Mouse (Mus musculus) kidney, embryonic 14.5 days (tissue): ENCODE data around the gene Ptprg. TPM values are rescaled to one million over a fixed set of nuclear protein-coding genes. Genes with fewer than 3 reads are reported as not detected.

Experiments
- ATAC-seq: fragments of 200-750 bp; cut with Nextera tagmentation; 2 replicates; pipeline ENCODE4 v1.8.0; 2017; ENCODE audit warnings: moderate number of reproducible peaks, mild to moderate bottlenecking, moderate TSS enrichment, moderate library complexity; ENCODE audit not compliant: low FRiP score, low TSS enrichment
- H3K27ac ChIP-seq: fragments of 300-500 bp; sonication (generic); 2 replicates; pipeline ENCODE4 v1.5.1; 2014; ENCODE audit warnings: low read depth, mild to moderate bottlenecking, low read length, moderate library complexity, mixed read lengths
- H3K27me3 ChIP-seq: fragments of 300-500 bp; sonication (generic); 2 replicates; pipeline ENCODE4 v1.6.1; 2014; ENCODE audit warnings: mild to moderate bottlenecking, low read length; ENCODE audit not compliant: control insufficient read depth, insufficient read depth
- H3K36me3 ChIP-seq: fragments of 300-500 bp; sonication (generic); 2 replicates; pipeline ENCODE4 v1.6.1; 2014; ENCODE audit warnings: low read length, mixed read lengths; ENCODE audit not compliant: control insufficient read depth, insufficient read depth
- H3K4me1 ChIP-seq: fragments of 300-500 bp; sonication (generic); 2 replicates; pipeline ENCODE4 v1.6.1; 2014; ENCODE audit warnings: low read length, mixed read lengths; ENCODE audit not compliant: control insufficient read depth, insufficient read depth
- H3K4me2 ChIP-seq: fragments of 300-500 bp; sonication (generic); replicated peaks from 2 replicates; pipeline ENCODE4 v1.6.1; 2014; ENCODE audit warnings: low read depth, mild to moderate bottlenecking, low read length
- H3K4me3 ChIP-seq: fragments of 300-500 bp; sonication (generic); 2 replicates; pipeline ENCODE4 v1.5.1; 2014; ENCODE audit warnings: mild to moderate bottlenecking, low read length
- H3K9ac ChIP-seq: fragments of 300-500 bp; sonication (generic); 2 replicates; pipeline ENCODE4 v1.6.1; 2014; ENCODE audit warnings: low read depth, mild to moderate bottlenecking, low read length, moderate library complexity
- H3K9me3 ChIP-seq: fragments of 300-500 bp; sonication (generic); 2 replicates; pipeline ENCODE4 v1.6.1; 2016; ENCODE audit warnings: low read length; ENCODE audit not compliant: control insufficient read depth
- WGBS: fragments of 180-500 bp; shearing (Covaris S2); extraction: QIAGEN DNeasy Blood & Tissue Kit; methylation state at CpG from one replicate; pipeline ENCODE4 v1.1.7; 2014; 5-methylcytosine and 5-hydroxymethylcytosine counted together
- polyA plus RNA-seq: library from polyadenylated mRNA; unstranded; fragments of >200 nt; fragmentation: Nextera tagmentation; extraction: Ambion mirVana; gene quantifications from 2 replicates; pipeline ENCODE4 v1.2.1, GENCODE M21; 2014

The Ptprg gene
- polyA plus RNA-seq, 1 experiment from 2014 or later, result 44.3 TPM

DNA sequence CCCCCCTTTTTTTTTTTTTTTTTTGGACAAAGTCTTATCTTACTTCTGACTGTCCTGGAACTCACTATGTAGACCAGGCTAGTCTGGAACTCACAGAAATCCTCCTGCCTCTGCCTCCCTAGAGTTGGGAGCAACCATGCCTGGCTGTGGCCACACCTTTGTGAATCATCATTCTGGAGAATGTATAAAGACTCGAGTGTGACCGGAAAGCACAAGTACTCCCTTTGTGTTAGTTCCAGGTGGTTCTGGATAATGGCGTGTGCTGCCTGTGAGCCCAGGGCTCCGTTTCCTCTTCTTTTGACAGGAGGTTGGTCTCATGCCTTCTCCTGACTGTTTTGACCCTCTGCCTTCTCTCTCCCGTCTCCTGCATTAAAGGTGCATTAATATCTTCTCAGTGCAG, 41.0 kb downstream of the Ptprg start:
- Histone ChIP-seq H3K36me3 (no peaks in the 10 kb centered on the region), H3K27me3 (no peaks in the 10 kb centered on the region), H3K4me1 (0 out of 2 replicates have a peak, but pooled peaks cover 5% of the 10 kb centered on the region), H3K27ac (no peak overlapping the region), H3K4me3 (no peak overlapping the region), H3K9ac (no peak overlapping the region), H3K4me2 (no peak overlapping the region), H3K9me3 (no peaks in the 10 kb centered on the region)
- ATAC-seq, result no peak
- WGBS, result 81% methylated on average over 5 of the region's 5 CpGs

DNA sequence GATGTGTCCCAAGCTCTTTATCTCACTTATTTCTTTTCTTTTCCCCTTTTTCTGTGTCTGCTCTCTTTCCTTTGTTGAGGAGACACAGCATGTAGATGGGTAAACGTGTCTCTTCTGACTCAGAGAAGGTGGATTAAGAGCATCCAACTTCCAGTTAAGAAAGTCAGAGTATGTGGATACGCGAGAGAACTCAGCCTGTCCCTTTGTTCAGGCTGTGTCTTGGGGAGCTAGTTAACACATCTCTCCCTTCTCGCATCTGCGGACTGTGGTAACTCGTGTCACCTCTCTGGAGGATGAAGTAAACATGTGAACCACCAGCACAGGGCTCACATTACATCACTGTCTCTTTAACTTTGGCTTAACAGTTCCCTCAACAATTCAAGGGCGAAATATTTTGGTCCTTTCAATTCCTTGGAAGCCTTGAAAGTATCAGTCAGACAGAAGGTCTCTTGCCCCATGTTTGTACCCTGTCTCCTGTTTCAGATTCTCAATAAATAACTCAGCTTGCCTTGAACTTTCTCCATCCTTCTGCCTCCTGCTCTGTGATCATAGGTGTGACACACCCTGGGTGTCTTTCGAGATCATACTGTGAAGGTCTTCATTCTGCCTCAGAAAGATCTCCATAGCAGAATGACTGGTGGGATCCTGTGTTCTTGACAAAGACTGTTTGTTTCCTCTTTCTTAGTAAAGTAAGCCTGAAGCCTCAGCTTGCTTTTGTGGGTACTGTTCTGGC, 51.0 kb downstream of the Ptprg start:
- 0 out of 2 replicates have a peak, but pooled peaks have one; percentile 28 for ATAC-seq

DNA sequence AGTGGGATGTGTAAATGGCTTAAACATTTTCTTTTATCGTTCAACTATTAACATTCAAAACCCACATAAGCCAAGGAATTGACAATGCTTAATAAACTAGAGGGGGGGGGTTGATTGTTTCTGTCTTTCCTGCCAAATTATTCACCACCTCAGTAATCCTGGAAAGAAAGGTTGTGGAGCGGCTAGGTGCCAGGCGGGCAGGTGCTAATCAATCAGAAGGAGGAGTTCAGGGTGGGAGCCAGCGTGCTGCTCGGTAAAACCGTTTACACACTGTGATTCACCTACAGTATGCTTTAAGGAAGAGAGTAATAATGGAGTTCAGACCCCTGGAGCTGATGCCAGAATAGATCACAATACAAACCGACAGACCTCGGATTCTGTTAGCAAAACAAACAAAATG, 55.0 kb downstream of the Ptprg start:
- Histone ChIP-seq H3K27me3 (no peaks in the 10 kb centered on the region), H3K9me3 (no peaks in the 10 kb centered on the region), H3K27ac (no peak overlapping the region), H3K36me3 (no peaks in the 10 kb centered on the region), H3K9ac (no peak overlapping the region), H3K4me1 (0 out of 2 replicates have a peak, but pooled peaks cover 5% of the 10 kb centered on the region), H3K4me3 (no peak overlapping the region), H3K4me2 (no peak overlapping the region)
- WGBS, result 64% methylated on average over 8 of the region's 8 CpGs
- no peak for ATAC-seq

More for the DNA sequence above, 51.0 kb downstream of the Ptprg start:
- Histone ChIP-seq H3K27me3 (no peaks in the 10 kb centered on the region), H3K27ac (no peak overlapping the region), H3K9ac (no peak overlapping the region), H3K9me3 (no peaks in the 10 kb centered on the region), H3K4me2 (no peak overlapping the region), H3K4me1 (0 out of 2 replicates have a peak, but pooled peaks cover 5% of the 10 kb centered on the region), H3K4me3 (no peak overlapping the region), H3K36me3 (no peaks in the 10 kb centered on the region)
- WGBS, result 39% methylated on average over 8 of the region's 8 CpGs

DNA sequence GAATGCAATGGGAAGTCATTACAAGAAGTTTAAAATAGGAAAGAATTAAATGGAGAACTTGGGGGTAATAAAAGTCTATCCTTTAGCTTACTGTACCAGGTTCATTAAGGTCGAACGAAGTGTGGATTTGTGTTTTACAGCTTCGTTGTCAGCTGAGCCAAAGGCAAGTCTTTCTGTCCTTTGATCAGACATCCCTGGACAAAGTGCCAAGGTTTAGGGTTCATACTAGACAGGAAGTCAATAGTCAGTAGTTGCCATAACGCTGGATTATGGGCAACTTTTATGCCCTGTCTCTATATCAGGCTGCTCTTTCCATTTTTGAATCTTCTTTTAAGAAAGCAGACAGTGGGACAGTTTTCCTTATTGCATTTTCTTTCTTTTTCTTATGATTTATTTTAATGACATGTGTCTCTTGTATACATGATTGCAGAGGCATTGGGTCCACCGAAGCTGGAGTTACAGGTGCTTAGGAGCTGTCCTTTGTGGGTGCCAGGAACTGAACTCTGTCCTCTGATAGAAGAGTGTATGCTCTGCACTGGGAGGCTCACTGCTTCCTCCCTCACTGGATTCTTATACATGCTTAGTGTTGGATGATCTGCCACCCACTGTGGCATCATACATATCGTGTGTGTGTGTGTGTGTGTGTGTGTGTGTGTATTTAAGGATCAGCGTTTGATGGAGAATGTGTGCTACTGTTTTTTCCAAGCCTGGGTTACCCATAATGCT, 56.7 kb downstream of the Ptprg start:
- H3K27me3 ChIP-seq, result no peaks in the 10 kb centered on the region
- no peak for ATAC-seq
- no peaks in the 10 kb centered on the region for H3K4me1 ChIP-seq
- H3K9ac ChIP-seq, result no peak overlapping the region
- no peaks in the 10 kb centered on the region for H3K9me3 ChIP-seq
- no peaks in the 10 kb centered on the region for H3K36me3 ChIP-seq
- no peak overlapping the region for H3K4me2 ChIP-seq
- H3K4me3 ChIP-seq, result no peak overlapping the region
- no peak overlapping the region for H3K27ac ChIP-seq
- 86% methylated on average over 7 of the region's 7 CpGs for WGBS

DNA sequence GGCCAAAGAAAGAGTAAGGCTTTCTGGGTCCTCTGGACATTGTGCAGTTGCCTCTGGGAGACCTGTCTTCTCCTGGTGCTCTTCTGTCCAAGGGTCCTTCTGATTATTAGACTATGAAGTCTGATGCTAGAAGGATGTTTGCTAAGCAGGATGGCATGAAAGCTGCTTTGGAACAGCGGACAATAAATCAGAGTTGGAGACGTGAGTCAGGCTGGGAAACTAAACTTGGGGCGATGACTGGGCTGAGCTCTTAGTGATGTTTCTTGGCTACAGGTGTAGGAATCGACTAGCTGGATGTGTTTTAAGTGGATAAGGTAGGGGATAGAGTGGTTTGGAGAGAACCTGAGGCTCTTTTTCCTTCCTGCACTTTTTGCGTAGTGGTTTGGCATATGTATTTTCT, 59.1 kb downstream of the Ptprg start:
- Histone ChIP-seq H3K9ac (no peak overlapping the region), H3K4me2 (no peak overlapping the region), H3K27ac (no peak overlapping the region), H3K9me3 (no peaks in the 10 kb centered on the region), H3K4me3 (no peak overlapping the region), H3K36me3 (no peaks in the 10 kb centered on the region), H3K4me1 (no peaks in the 10 kb centered on the region), H3K27me3 (no peaks in the 10 kb centered on the region)
- ATAC-seq, result no peak
- 76% methylated on average over 5 of the region's 5 CpGs for WGBS

DNA sequence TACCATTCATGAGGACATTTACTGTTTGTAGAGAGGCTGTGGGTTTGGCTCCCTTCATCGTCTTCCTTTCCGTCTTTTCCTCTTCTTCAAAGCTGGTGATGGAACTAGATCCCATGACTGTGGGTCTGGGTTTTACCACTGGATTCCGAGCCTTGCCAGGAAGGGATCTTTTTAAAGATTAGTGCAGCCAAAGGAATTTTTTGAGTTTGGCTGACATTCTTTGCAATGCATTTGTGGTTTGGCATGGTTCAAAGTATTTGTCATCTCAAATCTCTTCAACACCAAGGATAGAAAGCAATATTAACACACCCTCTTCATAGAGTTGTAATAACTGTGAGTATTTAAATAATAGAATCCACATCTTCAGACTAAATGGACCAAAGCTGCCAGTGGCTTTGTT, 59.8 kb downstream of the Ptprg start:
- no peak overlapping the region for H3K27ac ChIP-seq
- H3K27me3 ChIP-seq, result no peaks in the 10 kb centered on the region
- no peaks in the 10 kb centered on the region for H3K4me1 ChIP-seq
- no peak overlapping the region for H3K4me2 ChIP-seq
- WGBS, result 88% methylated on average over 3 of the region's 3 CpGs
- no peaks in the 10 kb centered on the region for H3K9me3 ChIP-seq
- no peak overlapping the region for H3K4me3 ChIP-seq
- no peak for ATAC-seq
- H3K9ac ChIP-seq, result no peak overlapping the region
- no peaks in the 10 kb centered on the region for H3K36me3 ChIP-seq

DNA sequence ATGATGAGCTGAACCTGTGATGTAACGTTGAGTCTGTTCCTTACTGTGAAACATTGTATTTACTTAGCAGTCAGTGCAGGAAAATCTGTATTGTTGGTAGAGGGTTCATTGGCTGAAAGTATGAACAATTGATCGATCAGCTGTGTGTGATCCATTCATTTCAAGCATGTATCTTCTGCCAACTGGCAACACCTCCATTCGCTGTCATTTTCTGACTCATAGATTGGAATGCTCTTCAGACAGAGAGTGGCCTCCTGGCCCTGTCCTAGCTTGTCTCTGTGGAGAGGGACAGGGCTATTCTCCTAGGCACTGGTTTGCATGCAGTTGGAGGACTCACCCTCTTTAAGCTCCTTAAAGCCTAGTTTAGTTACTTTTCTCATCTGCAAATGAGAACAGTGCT, 62.4 kb downstream of the Ptprg start:
- no peaks in the 10 kb centered on the region for H3K36me3 ChIP-seq
- no peak for ATAC-seq
- H3K4me3 ChIP-seq, result no peak overlapping the region
- no peaks in the 10 kb centered on the region for H3K27me3 ChIP-seq
- H3K27ac ChIP-seq, result no peak overlapping the region
- no peaks in the 10 kb centered on the region for H3K9me3 ChIP-seq
- WGBS, result 70% methylated on average over 3 of the region's 3 CpGs
- peaks cover 2% of the 10 kb centered on the region for H3K4me1 ChIP-seq
- no peak overlapping the region for H3K4me2 ChIP-seq
- H3K9ac ChIP-seq, result no peak overlapping the region

DNA sequence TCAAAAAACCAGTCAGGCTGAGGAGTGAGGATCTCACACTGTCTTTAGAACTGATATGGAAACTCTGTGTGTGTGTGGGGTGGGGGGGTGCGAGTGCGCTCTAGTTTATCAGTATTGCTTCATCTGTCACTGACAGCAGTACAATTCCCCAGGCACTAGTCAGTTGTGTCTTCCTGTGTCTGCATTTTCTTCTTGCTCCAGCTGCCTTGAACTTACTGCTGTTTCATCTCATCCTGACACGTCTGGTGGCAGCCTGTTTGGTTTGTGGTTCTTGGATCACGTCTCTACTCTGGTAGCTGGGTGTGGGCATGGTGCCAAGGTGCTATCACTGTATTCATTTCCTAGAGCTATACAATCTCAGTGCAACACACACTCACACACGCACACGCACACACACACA, 64.0 kb downstream of the Ptprg start:
- Histone ChIP-seq H3K36me3 (no peaks in the 10 kb centered on the region), H3K27me3 (no peaks in the 10 kb centered on the region), H3K9ac (no peak overlapping the region), H3K4me1 (peaks cover 12% of the 10 kb centered on the region), H3K27ac (no peak overlapping the region), H3K4me3 (no peak overlapping the region), H3K4me2 (no peak overlapping the region), H3K9me3 (no peaks in the 10 kb centered on the region)
- ATAC-seq, result peak; percentile 59
- WGBS, result 56% methylated on average over 6 of the region's 6 CpGs

DNA sequence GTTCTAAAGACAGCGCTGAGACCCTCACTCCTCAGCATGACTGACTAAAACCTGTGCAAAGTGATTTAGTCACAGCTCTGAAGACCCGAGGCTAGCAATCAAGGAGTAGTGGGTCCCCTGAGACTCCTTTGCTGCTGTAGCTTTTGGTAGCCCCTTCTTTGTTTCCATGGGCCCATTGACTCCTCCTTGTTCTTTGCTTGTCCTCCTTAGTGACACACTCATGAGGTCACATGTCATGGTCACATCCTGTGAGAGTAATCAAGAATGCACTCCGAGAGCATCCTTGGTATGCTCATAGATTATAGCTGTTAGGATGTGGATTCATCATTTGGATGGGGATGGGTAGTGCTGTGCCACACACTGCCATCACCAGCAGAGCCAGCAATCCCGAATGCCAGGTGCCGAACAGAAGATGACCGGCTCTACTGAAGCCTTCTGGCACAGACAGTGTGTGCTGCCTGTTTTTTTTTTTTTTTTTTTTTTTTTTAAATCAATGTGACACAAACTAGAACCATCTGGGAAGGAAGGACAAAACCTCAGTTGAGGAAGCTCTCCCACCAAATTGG, 64.9 kb downstream of the Ptprg start:
- 75% methylated on average over 6 of the region's 6 CpGs for WGBS
- Histone ChIP-seq H3K36me3 (no peaks in the 10 kb centered on the region), H3K4me3 (no peak overlapping the region), H3K4me2 (no peak overlapping the region), H3K9ac (no peak overlapping the region), H3K4me1 (peaks cover 12% of the 10 kb centered on the region), H3K9me3 (no peaks in the 10 kb centered on the region), H3K27ac (no peak overlapping the region), H3K27me3 (no peaks in the 10 kb centered on the region)
- ATAC-seq, result no peak
